Mouse (Mus musculus) left cerebral cortex, adult 8-10 months (tissue): ENCODE measurements around the gene Dlgap1. TPM values are rescaled to one million over a fixed set of nuclear protein-coding genes. Genes with fewer than 3 reads are reported as not detected.

Experiments
- DNase-seq, 2 experiments: peaks; one replicate each; pipeline ENCODE4 v3.0.0; 2022; ENCODE audit warnings: low spot score in 2 of 2
- microRNA-seq, 2 experiments: library from miRNA; unstranded; fragments of <30 nt; microRNA quantifications; one replicate each; pipeline ENCODE4 v1.2.0; 2022
- total RNA-seq, 4 experiments: library from RNA; stranded (reverse); gene quantifications; 2 replicates each; pipeline ENCODE4 v1.2.4; 2022

Dlgap1 gene
- total RNA-seq, 4 experiments from 2014 or later: 407 to 471 (median 429) TPM

DNA sequence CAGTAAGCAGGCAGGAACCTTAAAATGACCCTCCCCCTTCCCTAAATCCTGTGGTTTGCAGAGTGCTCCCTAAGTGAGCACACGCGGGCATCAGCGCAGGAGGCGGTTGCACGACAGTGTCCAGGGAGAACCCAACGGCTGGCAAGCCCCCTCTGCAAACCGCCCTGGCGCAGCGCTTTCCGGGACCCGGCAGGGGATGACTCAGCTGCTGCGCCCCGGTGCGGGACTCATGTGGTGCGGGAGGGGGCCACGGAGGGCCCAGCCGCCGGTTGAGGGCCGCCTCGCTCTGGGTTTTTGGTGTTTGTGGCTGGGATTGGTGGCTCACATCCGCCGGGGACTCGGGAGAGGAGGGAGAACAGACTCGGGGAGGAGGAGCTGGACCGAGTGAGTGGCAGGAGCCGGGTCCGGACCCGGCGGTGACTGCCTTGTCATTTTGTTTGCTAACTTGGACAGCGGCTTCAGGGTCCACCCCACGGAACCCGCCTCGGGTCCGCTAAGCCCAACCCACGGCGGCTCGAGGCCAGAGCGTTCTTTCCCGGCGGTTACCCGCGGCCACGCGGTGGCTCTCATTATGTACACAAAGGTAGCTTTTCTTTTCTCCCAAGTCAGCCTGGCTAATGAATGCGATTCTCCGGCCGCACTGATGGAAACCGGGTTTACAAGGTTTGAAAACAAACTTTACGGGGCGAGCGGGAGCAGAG lies 884.0 kb downstream of the Dlgap1 start:
- peak; percentile 34 to 47 for DNase-seq

DNA sequence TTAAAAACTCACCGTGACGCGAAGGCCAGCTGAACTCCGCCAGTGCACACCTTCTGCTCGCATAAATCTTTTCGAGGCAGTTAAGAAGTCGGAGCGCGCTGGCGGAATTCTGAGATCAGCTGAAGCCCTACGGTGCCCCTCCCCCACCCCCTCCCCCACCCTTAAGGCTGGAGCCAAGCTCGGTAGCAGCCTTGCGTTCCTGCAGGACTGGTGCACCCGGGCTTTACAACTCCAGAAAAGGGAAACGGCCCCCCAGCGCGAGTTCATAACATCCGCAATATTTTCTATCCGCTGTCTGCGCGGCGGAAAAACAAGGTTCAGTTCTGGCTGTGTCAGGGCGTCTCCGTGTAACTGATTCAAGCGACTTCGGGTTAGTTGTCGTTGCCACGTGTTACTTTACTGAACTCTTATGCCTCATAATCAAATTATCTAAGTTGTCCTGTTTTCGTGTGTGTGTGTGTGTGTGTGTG lies 884.6 kb downstream of the Dlgap1 start, which contains the start of gene Tgif1:
Gene Tgif1, minus strand, starts transcription at position 111 of the 470 bp plus-strand sequence.
- no peak for DNase-seq

DNA sequence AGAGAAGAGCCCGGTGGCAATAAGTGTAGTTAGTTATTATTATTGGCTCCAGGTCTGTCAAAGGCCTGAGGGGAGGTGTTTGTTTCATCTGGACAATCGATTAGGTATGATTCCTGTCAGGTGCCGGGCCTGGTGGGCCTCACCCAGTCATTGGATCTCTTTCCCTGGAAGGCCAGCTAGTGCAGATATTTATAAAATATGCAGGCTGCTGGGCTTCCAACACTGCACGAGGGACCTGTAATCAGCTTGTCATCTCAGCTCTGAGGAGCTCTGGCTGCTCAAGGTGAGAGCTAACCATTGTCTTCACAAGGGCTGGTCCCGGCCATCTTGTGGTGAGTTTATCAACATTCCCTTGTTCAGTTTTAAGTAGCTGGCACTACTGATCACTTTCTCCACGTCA lies 885.1 kb downstream of the Dlgap1 start:
- DNase-seq: no peak

DNA sequence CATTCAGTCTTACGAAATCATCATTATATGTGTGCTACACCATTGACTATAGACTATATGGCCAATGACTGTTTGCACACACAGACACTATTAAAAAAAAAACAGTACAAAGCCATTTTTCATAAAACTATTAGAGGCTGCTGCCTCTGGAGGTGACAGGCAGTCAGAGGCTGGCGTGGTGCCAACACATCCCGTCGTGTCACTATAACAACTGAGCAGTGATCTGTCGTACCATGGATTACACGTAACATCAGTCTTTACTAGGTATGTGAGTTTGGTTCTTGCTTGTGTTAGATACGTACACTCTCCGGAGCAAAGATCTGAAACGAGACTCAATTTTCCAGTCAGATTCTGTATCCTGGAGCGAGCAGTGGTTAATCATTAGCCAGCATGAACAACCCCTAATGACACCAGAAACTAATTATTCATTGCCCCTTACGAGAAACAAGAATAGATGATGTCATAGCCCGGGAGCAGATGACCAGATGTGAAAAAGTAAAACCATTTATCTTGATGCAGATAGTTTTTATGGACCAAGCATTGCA lies 888.1 kb downstream of the Dlgap1 start:
- no peak for DNase-seq

DNA sequence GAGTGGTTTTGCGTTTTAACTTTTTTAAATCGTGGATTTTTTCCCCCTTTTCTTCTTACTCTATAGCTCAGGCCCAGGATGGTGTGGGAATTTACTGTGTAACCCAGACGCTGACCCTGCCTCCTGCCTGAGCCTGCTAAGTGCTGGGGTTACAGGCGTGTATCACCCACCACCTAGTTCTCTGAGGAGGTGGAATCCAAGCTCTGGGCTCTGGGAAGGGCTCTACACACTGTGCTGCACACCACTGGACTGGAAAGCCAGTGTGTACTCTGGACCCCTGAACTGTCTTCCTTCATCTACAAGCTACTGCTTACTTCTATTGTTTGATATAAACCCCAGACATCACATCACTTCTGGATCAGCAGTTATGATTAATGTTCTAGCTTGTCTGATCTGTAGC lies 889.9 kb downstream of the Dlgap1 start:
- DNase-seq: no peak

DNA sequence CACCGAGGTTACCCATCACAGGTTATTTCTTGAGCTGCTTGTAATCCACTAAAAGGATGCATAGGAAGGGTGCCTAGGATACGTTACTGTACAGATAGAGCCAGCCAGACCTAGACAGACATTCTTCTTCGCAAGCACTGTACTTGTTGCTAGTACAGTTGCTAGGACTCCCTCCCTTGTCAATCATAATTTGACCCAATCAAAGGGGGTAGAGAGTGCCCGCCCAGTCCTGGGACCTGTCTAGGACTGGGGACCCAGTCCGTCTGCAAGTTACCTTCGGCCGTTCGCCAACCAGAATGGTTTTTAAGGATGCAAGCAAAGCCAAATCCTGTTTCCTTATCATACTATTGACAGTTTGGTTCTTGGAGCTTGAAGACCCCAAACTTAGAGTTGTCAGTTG lies 895.2 kb downstream of the Dlgap1 start:
- DNase-seq: no peak

DNA sequence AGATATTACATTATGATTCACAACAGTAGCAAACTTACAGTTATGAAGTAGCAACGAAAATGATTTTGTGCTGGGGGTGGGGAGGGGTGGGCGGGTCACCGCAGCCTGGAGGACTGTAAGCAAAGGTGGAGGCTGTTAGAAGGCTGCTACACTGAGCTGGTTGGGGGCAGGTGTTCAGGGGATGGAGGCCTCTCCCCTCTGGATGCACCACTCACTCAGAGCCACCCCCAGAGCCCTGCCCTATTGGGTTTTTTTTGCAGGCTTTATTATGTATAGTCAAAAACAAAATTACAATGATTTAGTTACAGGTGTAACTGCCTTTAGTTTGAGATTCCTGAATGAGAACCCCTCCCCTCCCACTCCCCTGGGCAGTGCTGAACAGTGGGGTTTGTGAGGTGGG lies 895.8 kb downstream of the Dlgap1 start:
- DNase-seq: no peak

DNA sequence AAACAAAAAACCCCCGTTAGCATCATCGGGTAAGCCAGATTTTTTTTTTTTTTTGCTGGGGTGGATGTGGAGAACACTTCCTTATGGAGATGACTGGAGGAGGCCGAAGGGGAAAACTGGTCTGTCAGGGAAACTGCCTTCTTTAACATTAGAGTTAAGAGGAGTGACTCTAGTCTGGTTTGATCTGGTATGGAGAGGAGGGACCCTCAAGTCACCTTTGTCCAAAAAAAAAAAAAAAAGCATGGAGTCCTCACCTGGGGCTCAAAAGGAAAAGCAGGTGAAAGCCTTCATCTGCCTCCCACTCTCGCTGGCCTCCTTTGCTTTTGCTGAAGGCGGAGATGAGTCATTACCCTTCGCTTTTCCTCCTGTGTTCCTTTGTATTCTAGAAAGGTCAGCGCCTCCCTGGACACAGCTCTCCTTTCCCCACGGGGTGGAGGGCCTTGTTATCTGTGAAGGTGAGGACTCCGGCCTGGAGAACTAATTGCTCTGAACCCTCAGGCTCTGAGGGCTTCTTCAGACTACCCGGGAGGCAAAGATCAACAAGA lies 896.3 kb downstream of the Dlgap1 start:
- DNase-seq: no peak

DNA sequence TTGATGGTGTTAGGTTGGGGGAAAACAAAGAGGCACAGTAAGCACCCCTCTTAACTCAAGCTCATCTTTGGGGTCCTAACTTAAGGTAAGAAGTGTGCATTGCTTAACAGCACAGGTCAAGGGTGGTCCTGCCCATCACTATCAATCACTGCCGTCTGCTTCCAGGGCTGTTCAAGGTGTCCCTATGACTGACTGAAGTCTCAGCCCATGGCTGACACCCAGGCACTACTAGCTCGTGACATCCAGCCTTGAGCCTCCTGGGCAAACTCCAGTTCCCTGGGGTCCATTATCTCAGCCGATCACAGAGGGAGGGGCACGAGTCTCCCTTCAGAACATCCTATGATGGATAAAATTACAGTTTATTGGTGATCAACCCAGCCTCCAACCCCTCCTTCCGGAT lies 897.2 kb downstream of the Dlgap1 start:
- DNase-seq: no peak

DNA sequence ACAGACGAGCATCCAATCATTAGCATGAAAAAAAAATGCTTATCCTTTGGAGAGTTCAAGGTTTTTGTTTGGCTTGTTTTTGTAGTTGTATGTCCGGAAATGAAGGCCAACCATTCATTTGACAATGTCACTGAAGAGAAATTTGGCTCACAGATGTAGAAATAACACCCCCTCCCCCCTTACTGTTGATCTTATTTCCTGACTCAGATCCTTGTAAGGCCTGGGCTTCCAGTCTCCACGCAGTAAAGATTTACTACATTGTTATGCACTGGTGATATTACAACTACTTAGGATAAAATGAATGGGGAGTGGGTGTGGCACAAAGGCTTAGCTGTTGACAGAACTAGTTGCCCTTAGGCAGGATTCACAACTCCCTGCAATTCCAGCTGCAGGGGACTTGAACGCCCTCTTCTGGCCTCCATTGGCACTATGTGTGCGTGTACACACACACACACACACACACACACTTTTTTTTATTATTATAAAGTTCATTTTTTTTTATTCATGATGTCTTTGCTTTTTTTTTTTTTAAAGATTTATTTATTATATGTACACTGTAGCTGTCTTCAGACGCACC lies 897.8 kb downstream of the Dlgap1 start:
- DNase-seq: no peak

DNA sequence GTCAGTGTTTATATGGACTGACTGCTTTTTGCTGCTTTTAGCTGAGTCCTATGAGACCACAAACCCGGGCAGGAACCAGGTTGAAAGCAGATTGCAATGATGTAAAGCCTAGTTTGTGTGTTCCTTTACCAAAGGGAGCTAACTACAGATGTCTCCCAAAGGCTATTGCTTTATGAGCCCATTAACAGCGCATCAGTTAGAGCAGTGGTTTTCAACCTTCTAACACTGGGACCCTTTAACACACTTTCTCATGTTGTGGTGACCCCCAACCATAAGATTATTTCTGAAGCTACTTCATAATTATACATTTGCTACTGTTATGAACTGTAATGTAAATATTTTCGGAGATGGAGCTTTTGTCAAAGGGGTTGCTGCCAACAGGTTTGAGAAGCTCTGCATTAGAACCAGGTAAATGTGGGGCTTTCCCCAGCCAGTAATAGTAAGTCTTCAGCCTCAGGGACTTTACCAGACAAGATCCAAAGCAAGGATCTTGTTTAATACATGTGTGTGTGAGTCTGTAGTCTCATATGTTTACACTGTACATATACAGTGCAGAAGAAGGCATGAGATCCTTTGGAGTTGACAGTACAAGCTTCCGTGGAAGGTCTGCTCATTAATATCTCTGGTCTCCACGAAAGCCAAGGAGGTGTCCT lies 899.8 kb downstream of the Dlgap1 start:
- no peak for DNase-seq

DNA sequence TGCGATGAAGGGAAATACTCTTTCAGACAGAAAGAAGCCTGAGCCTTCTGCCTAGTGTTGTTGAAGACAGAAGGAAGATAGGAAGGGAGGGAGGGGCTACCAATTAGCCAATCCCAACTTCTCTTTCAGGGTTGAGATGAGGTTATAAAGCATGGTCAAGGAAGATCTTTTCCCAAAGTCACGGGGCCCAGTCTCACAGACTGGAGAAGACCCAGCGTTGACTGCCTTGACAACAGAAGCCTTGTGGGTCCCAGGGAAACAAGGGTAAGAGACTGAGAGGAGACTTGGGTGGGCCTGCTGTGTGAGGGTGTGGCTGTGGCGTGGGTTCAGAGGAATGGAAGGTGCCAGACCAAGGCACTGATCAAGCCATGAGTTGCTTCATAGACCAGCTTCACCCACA lies 901.7 kb downstream of the Dlgap1 start:
- no peak for DNase-seq

Small RNA genes within 50 kb of the gene (microRNA-seq; reads per million reads assigned to microRNA genes)
- 0 reads per million in 2 experiments for gene Mir1195
